Mouse (Mus musculus) left cerebral cortex, adult 2 months (tissue): ENCODE data around the gene Vmn1r101. TPM values are rescaled to one million over a fixed set of nuclear protein-coding genes. Genes with fewer than 3 reads are reported as not detected.
"Not testable (repeated sequence)": the region's sequence is repeated elsewhere in the genome, so short reads cannot be mapped to it uniquely, and the experiment has no call there.

Experiments
- DNase-seq, 2 experiments: peaks; one replicate each; pipeline ENCODE4 v3.0.0; 2021 to 2022; ENCODE audit warnings: low spot score in 2 of 2, mixed read lengths in 1 of 2; ENCODE audit errors: extremely low spot score in 1 of 2
- H3K27ac ChIP-seq: fragments of 200-600 bp; 2 replicates; pipeline ENCODE4 v1.8.1; 2022
- H3K4me3 ChIP-seq: fragments of 200-600 bp; 2 replicates; pipeline ENCODE4 v1.8.1; 2022
- intact Hi-C: fragments of 180-260 bp; cut with DNase I; formaldehyde crosslinking; loops from one replicate; pipeline ENCODE4 v1.15.1; 2025
- long read RNA-seq, 2 experiments: library from polyadenylated mRNA; stranded (forward); transcript quantifications; one replicate each; pipeline ENCODE4 v2.0.0; 2021; ENCODE audit warnings: borderline mapping rate in 2 of 2
- total RNA-seq, 2 experiments: library from RNA; stranded (reverse); gene quantifications; 2 replicates each; pipeline ENCODE4 v1.2.3; 2021

The Vmn1r101 gene
- not detected for total RNA-seq
- long read RNA-seq, experiment 1, result 0 reads
- long read RNA-seq, experiment 2, result 0 reads

DNA sequence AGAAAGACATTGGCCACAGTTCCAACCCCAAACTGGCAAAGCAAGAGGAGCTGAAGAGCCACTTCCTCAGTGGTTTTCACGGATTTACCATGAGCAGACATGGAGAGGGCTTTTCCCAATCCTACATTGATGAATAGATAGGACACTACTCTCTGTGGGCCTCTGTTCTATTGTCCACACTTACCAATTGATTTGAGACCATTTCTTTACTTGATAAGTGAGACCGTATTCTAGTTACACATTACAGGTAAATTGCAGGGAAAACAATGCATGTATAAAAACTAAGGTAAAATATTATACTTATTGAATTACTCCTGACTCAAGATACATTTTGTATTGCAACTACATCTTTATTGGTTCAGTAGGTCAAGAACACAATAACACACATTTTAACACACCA lies at the start of gene Vmn1r101:
Vmn1r101 (minus strand) TSS at position 101 of the 400 bp plus-strand sequence.
- H3K27ac ChIP-seq, intact Hi-C loops, H3K4me3 ChIP-seq, DNase-seq: not testable (repeated sequence)

DNA sequence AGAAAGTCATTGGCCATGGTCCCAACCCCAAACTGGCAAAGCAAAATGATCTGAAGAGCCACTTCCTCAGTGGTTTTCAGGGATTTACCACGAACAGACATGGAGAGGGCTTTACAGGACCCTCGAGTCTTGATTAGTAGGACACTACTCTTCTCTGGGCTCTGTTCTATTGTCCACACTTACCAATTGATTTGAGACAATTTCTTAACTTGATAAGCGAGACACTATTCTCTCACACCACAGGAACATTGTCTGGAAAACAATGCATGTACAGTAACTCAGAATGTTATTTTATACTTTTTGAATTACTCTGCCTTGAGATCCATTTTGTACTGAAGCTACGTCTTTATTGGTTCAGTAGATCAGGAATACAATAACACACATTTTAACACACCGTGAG lies 32.4 kb upstream of the Vmn1r101 start, which contains the start of gene Gm10670:
Gm10670 (minus strand) TSS at position 101 of the 400 bp plus-strand sequence.
- H3K27ac ChIP-seq, H3K4me3 ChIP-seq, intact Hi-C loops, DNase-seq: not testable (repeated sequence)

DNA sequence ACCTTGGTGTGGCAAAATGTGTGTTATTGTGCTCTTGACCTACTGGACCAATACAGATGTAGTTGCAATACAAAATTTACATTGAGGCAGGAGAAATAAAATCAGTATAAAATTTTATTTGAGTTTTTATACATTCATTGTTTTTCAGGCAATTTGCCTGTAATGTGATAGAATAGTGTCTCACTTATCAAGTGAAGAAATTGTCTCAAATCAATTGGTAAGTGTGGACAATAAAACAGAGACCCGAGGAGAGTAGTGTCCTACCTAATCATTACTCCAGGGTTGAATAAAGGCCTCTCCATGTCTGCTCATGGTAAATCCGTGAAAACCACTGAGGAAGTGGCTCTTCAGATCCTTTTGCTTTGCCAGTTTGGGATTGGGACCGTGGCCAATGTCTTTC lies 24.8 kb downstream of the Vmn1r101 start, which contains the start of gene Vmn1r100:
Vmn1r100 (plus strand) TSS at position 301 of the 400 bp plus-strand sequence.
- intact Hi-C loops, H3K27ac ChIP-seq, H3K4me3 ChIP-seq, DNase-seq: not testable (repeated sequence)

Other genes with a start within 250 kb of the Vmn1r101 start
- not detected for gene Vmn1r95, start 248.9 kb downstream of the Vmn1r101 start, total RNA-seq
- gene Gm6164, start 237.0 kb downstream of the Vmn1r101 start, total RNA-seq, result not detected
- gene Gm4498, start 208.8 kb downstream of the Vmn1r101 start, total RNA-seq, result not detected
- not detected for gene Gm5890, start 179.8 kb downstream of the Vmn1r101 start, total RNA-seq
- not detected for gene Gm4133, start 108.5 kb downstream of the Vmn1r101 start, total RNA-seq
- not detected for gene Gm5728, start 67.2 kb downstream of the Vmn1r101 start, total RNA-seq
- not detected for gene Vmn1r100, start 24.7 kb downstream of the Vmn1r101 start, total RNA-seq
- not detected for gene Gm10670, start 32.3 kb upstream of the Vmn1r101 start, total RNA-seq
- not detected for gene Vmn1r103, start 67.9 kb upstream of the Vmn1r101 start, total RNA-seq
- gene Vmn1r104, start 91.2 kb upstream of the Vmn1r101 start, total RNA-seq, result not detected
- not detected for gene Gm5726, start 103.2 kb upstream of the Vmn1r101 start, total RNA-seq
- gene Gm4141, start 133.6 kb upstream of the Vmn1r101 start, total RNA-seq, result not detected
- gene Gm4513, start 156.4 kb upstream of the Vmn1r101 start, total RNA-seq, result not detected
- gene Vmn1r107, start 226.3 kb upstream of the Vmn1r101 start, total RNA-seq, result not detected